Mouse (Mus musculus): ENCODE results near the gene Pmch. TPM values are rescaled to one million over a fixed set of nuclear protein-coding genes. Genes with fewer than 3 reads are reported as not detected.

The Pmch gene
- total RNA-seq (2021) = not detected

DNA sequence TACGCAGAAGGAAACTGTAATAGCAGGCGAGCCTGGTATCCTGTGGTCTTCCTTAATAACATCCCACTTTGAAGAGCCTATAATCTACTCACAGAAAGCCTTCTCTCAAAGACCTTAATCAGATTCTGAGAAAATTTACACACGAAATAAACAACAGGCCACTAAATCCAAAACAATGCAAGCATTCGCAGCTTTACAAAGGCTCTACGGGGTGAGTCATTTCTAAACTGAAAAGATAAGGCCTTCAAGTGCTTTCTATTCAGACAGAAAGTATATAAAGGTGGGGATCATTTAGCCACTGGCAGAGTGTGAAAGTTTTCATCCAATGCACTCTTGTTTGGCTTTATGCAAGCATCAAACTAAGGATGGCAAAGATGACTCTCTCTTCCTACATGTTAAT is at the start of gene Pmch:
TSS of gene Pmch (plus strand) at position 301 of the 400 bp plus-strand sequence.
- intact Hi-C loops (cut with DNase I) = no loop called here
- DNase-seq = no peak

DNA sequence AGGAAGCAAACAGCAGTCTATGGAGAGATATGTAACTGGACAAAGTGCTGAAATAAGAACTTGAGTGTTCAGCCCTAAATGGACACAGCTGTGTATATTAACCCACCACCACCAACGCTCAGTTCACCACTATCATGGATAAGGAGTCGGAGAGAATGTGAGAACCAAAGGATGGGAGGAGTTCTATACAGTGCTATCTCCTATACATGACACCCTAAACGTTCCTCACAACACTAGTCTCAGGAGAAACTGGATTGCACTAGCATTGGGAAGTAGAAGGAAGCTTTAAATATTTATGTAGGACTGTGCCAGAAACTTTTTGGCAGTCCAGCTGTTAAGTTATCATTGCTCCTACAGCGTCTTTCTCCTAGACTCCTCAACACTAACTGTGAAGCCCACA is 46.6 kb upstream of the Pmch start:
- DNase-seq = no peak
- intact Hi-C loops (cut with DNase I) = no loop called here

DNA sequence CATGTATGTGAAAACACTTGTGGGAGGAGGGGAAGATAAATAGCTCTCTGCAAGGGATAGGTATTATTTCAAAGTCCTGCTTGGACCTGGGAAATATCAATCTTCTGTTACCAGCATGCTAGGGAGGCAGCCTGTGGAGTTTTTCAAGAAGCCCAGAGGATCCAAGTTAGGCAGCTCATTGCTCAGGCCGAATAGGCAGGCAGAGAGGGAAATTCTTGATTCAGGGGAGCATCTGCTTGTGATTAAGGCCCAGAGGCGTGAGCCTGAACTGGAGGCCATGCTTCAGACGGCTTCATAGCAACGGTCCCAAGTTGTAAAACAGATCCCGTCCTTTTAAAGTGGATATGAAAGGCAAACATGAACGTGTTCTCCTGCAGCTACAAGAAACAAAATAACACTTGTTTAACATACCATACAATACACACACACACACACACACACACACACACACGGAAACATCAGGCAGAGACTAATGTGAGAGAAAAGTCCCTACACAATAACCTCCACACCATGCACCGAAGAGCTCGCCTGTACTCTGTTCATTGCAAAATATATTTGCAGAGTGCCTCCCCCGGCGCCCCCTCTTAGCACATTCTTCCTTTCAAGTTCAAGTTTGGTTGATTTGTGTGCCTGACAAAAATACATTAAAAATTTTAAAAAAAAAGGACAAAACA is 44.6 kb upstream of the Pmch start:
- no peak for DNase-seq
- intact Hi-C loops (cut with DNase I) = no loop called here

GRCm38 (mm10) chr10:88054233-88054985 is 36.5 kb upstream of the Pmch start:
- intact Hi-C loops (cut with DNase I) = no loop called here

DNA sequence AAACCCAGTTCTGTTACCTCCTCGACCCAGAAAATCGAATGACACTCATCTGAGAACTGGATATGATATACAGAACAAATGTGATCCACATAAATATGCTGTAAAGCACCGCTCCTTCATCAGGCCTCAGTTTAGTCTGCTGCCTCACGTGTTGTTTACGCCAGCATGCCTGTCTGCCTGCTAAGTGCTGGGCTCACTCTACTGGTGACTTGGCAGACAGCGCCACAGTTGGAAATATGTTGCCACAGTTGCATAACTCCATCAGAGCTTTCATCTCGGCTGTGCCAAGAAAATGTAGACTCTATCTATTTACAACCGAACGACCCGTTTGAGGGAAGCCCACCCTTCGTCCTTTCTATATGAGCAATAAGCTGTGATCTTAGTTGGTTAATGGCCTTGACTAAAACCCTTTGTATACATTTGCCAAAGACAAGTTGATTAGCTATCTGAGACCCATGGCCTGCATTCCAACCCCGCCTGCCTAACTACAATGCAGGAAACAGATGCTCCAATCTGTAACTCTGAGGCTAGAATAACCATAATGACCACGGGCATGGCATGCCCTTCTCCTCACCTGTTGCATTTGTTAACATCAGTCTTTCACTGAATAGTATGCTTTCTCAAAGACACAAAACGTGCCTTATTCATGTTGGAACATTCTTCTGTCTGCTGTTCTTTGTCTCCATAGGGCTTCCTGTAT is 33.8 kb upstream of the Pmch start:
- intact Hi-C loops (cut with DNase I) = no loop called here
- DNase-seq = peak; percentile 21

More at GRCm38 (mm10) chr10:88054233-88054985, 36.5 kb upstream of the Pmch start:
- DNase-seq = no peak

DNA sequence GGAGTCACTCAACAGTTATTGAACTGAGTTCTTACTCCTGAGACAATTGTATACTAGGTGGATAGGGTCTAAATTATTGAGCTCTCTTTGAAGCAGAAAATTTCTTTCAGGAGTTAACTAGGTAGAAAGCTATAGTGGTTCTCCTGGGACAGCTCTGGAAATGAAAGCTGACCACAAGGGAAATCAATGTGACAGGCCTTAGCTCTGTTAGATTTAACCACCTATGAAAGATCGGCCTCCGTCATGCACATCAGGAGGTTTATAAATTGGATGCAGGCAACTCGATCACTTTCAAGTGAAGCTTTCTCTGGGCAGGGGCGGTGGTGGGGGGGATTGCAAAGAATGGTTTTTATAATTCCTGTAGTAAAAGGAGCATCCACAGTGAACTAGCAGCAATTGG is 27.4 kb upstream of the Pmch start:
- intact Hi-C loops (cut with DNase I) = no loop called here

GRCm38 (mm10) chr10:88064872-88065271 is 26.0 kb upstream of the Pmch start:
- DNase-seq = no peak
- intact Hi-C loops (cut with DNase I) = no loop called here

More for the DNA sequence above, 27.4 kb upstream of the Pmch start:
- no peak for DNase-seq

DNA sequence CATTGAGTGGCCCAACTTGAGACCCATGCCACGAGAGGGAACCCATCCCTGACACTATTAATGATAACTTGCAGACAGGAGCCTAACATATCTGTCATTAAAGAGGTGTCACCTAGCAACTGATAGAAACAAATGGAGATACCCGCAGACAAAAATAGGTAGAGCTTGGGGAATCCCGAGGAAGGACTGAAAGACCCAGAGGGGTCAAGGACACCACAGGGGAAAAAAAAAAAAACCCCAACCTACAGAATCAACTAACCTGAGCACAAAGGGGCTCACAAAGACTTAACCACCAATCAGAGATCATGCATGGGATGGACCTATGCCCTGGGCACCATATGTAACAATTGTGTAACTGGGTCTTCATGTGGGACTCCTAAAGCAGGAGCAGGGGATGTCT is 23.5 kb upstream of the Pmch start:
- no peak for DNase-seq

GRCm38 (mm10) chr10:88106169-88106568 is 15.3 kb downstream of the Pmch start:
- intact Hi-C loops (cut with DNase I) = no loop called here
- DNase-seq = no peak

More for the DNA sequence above, 23.5 kb upstream of the Pmch start:
- intact Hi-C loops (cut with DNase I) = no loop called here

- intact Hi-C loops (cut with DNase I) = no loop called here
- DNase-seq = peak; percentile 39
These were observed 22.4 kb downstream of the Pmch start for GRCm38 (mm10) chr10:88113290-88113689.

- DNase-seq = no peak
- intact Hi-C loops (cut with DNase I) = no loop called here
These were observed 28.8 kb downstream of the Pmch start for GRCm38 (mm10) chr10:88119721-88120120.

DNA sequence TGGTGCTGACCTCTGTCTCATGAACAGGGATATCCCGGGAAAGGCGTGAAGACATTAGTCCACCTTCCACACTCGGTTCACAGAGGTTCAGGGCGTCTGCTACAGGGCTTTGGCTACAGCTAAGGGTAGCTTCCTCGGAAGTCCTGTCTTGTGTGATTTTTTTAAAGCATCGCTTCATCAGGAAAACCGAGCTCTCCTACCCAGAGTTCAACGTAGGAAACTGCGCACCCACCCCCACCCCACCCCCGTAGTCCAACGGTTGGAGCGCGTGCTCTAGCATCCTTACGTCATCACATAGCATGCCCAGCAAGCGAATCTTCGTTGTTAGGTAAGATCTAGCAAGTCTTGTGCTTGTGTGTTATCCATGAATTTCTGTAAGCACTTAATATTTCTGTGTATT is 44.8 kb downstream of the Pmch start:
- DNase-seq = no peak
- intact Hi-C loops (cut with DNase I) = no loop called here

Other genes starting within 250 kb of the Pmch start
- 10 to 100 TPM; 14.5 to 14.7 TPM for gene Igf1, start 232.8 kb upstream of the Pmch start, total RNA-seq (2021)
- 1 to 10 TPM; 3.9 to 4.3 TPM for gene Parpbp, start 55.9 kb downstream of the Pmch start, total RNA-seq (2021)
- gene Nup37, start 55.9 kb downstream of the Pmch start, total RNA-seq (2021) = 10 to 100 TPM in 1 of 2 experiments, 1 to 10 TPM in 1; 9.2 to 11.0 TPM
- 10 to 100 TPM; 21.8 to 24.9 TPM for gene Washc3, start 110.0 kb downstream of the Pmch start, total RNA-seq (2021)